Mouse (Mus musculus) limb, embryonic 14.5 days (tissue): ENCODE measurements around the gene Fam163b. TPM values are rescaled to one million over a fixed set of nuclear protein-coding genes. Genes with fewer than 3 reads are reported as not detected.
A peak's percentile ranks its signal among the peaks of the same experiment; 100 is the strongest.

ENCODE experiments used
- ATAC-seq: fragments of 200-750 bp; cut with Nextera tagmentation; 2 replicates; pipeline ENCODE4 v1.8.0; 2017; ENCODE audit warnings: low read depth, moderate number of reproducible peaks, moderate TSS enrichment; ENCODE audit not compliant: low FRiP score
- DNase-seq: peaks from one replicate; pipeline ENCODE4 v3.0.0-alpha.2; 2015; ENCODE audit warnings: low spot score
- H3K27ac ChIP-seq: fragments of 300-500 bp; sonication (generic); replicated peaks from 2 replicates; pipeline ENCODE4 v1.5.1; 2014; ENCODE audit warnings: low read depth, mild to moderate bottlenecking, low read length, moderate library complexity, mixed read lengths
- H3K27me3 ChIP-seq: fragments of 300-500 bp; sonication (generic); 2 replicates; pipeline ENCODE4 v1.6.1; 2014; ENCODE audit warnings: low read length, mixed read lengths; ENCODE audit not compliant: control insufficient read depth, insufficient read depth
- H3K36me3 ChIP-seq: fragments of 300-500 bp; sonication (generic); 2 replicates; pipeline ENCODE4 v1.6.1; 2014; ENCODE audit warnings: mild to moderate bottlenecking, low read length, moderate library complexity, mixed read lengths; ENCODE audit not compliant: control insufficient read depth, insufficient read depth
- H3K4me1 ChIP-seq: fragments of 300-500 bp; sonication (generic); 2 replicates; pipeline ENCODE4 v1.6.1; 2014; ENCODE audit warnings: antibody characterized with exemption, low read length, mixed read lengths; ENCODE audit not compliant: control insufficient read depth, insufficient read depth
- H3K4me2 ChIP-seq: fragments of 300-500 bp; sonication (generic); replicated peaks from 2 replicates; pipeline ENCODE4 v1.6.1; 2014; ENCODE audit warnings: low read depth, mild to moderate bottlenecking, low read length, moderate library complexity; ENCODE audit not compliant: severe bottlenecking
- H3K4me3 ChIP-seq: fragments of 300-500 bp; sonication (generic); replicated peaks from 2 replicates; pipeline ENCODE4 v1.5.1; 2014; ENCODE audit warnings: low read length
- H3K9ac ChIP-seq: fragments of 300-500 bp; sonication (generic); 2 replicates; pipeline ENCODE4 v1.6.1; 2014; ENCODE audit warnings: mild to moderate bottlenecking, low read depth, low read length, moderate library complexity; ENCODE audit not compliant: severe bottlenecking
- H3K9me3 ChIP-seq: fragments of 300-500 bp; sonication (generic); 2 replicates; pipeline ENCODE4 v1.6.1; 2016; ENCODE audit warnings: low read length; ENCODE audit not compliant: control insufficient read depth
- POLR2A ChIP-seq: fragments of 200-500 bp; IDR thresholded peaks from 2 replicates; pipeline ENCODE4 v1.8.0; 2012; ENCODE audit warnings: inconsistent platforms, mild to moderate bottlenecking, moderate library complexity, borderline replicate concordance; ENCODE audit not compliant: insufficient read depth, insufficient read length; ENCODE audit errors: extremely low read depth
- WGBS: fragments of 180-500 bp; shearing (Covaris S2); extraction: QIAGEN DNeasy Blood & Tissue Kit; methylation state at CpG from one replicate; pipeline ENCODE4 v1.1.7; 2014; 5-methylcytosine and 5-hydroxymethylcytosine counted together
- polyA plus RNA-seq, 2 experiments: library from polyadenylated mRNA; depleted of rRNA in 1 of 2; stranded (reverse) in 1 of 2; unstranded in 1 of 2; fragments of >200 nt; fragmentation: Nextera tagmentation in 1 of 2; extraction: Ambion mirVana in 1 of 2; gene quantifications; 2 replicates each; pipeline versions ENCODE4 v1.2.1 to v1.2.3; 2012 to 2014

The Fam163b gene
- polyA plus RNA-seq, 2 experiments = 0.30 to 0.68 TPM

GRCm38 (mm10) chr2:27071137-27071536, 71.2 kb downstream of the Fam163b start:
- Histone ChIP-seq H3K27ac (peak overlapping the region; percentile 63; the same call in 1 of the 2 replicates), H3K9me3 (no peaks in the 10 kb centered on the region), H3K27me3 (no peaks in the 10 kb centered on the region), H3K4me3 (peak overlapping the region; percentile 4; the same call in 1 of the 2 replicates), H3K4me2 (no peak overlapping the region), H3K9ac (no peak overlapping the region), H3K4me1 (peaks cover 45% of the 10 kb centered on the region), H3K36me3 (no peaks in the 10 kb centered on the region)
- no peak for ATAC-seq
- peak; percentile 60 for DNase-seq
- no peak for TF ChIP-seq POLR2A
- 23% methylated on average over 4 of the region's 4 CpGs for WGBS

GRCm38 (mm10) chr2:27070247-27070813, 72.0 kb downstream of the Fam163b start:
- no peak for TF ChIP-seq POLR2A
- Histone ChIP-seq H3K9ac (no peak overlapping the region), H3K4me2 (no peak overlapping the region), H3K36me3 (no peaks in the 10 kb centered on the region), H3K9me3 (no peaks in the 10 kb centered on the region), H3K4me1 (peaks cover 37% of the 10 kb centered on the region), H3K27me3 (no peaks in the 10 kb centered on the region), H3K4me3 (no peak overlapping the region), H3K27ac (no peak overlapping the region)
- ATAC-seq (no peak), DNase-seq (no peak)
- WGBS = 87% methylated on average over 2 of the region's 2 CpGs

DNA sequence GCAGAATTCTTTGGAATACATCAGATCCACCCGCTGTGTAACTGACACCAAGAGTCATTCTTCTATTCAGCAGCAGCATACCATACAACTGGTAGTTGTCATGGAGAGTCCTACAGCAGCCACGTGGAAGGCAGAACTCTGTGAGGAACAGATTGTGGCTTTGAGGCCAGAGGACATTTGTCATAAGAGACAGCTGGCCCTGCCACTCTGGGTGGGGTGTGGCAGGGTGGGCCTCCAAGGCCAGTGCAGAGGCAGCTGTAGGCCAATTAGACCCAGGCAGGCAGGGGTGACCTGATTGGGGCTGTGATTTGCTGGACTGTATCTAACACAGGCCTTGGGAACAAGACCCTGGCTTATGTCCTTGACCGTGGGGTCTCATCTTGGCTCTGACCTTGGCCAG, 72.6 kb downstream of the Fam163b start:
- Histone ChIP-seq H3K27ac (no peak overlapping the region), H3K4me3 (no peak overlapping the region), H3K4me2 (no peak overlapping the region), H3K36me3 (no peaks in the 10 kb centered on the region), H3K9me3 (no peaks in the 10 kb centered on the region), H3K4me1 (peaks cover 30% of the 10 kb centered on the region), H3K27me3 (no peaks in the 10 kb centered on the region), H3K9ac (no peak overlapping the region)
- 55% methylated on average over 3 of the region's 3 CpGs for WGBS
- DNase-seq = no peak
- ATAC-seq = peak; percentile 58
- TF ChIP-seq POLR2A = no peak

DNA sequence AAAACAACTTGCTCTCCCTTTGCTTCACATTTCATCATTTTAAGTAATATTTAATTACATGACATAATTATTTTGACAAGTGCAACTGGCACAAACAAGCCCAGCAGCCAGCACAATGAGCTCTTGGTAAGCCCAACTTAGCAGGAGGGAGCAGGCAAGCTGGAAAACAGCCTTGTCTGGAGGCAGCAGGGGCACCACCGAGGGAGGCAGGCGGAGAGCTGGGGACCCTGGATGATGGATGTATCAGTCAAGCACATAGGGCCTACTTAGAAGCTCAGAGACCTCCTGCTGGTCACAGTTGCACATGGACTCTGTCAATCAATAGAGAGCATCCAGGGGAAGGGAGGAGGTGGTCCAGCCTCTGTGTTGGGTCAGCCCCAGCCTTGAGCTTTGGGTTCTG, 74.3 kb downstream of the Fam163b start:
- no peaks in the 10 kb centered on the region for H3K9me3 ChIP-seq
- no peak for TF ChIP-seq POLR2A
- no peak overlapping the region for H3K4me3 ChIP-seq
- H3K9ac ChIP-seq = no peak overlapping the region
- no peaks in the 10 kb centered on the region for H3K27me3 ChIP-seq
- peaks cover 21% of the 10 kb centered on the region for H3K4me1 ChIP-seq
- DNase-seq (no peak), ATAC-seq (no peak)
- H3K36me3 ChIP-seq = no peaks in the 10 kb centered on the region
- 51% methylated on average over 2 of the region's 2 CpGs for WGBS
- H3K27ac ChIP-seq = no peak overlapping the region
- H3K4me2 ChIP-seq = no peak overlapping the region

DNA sequence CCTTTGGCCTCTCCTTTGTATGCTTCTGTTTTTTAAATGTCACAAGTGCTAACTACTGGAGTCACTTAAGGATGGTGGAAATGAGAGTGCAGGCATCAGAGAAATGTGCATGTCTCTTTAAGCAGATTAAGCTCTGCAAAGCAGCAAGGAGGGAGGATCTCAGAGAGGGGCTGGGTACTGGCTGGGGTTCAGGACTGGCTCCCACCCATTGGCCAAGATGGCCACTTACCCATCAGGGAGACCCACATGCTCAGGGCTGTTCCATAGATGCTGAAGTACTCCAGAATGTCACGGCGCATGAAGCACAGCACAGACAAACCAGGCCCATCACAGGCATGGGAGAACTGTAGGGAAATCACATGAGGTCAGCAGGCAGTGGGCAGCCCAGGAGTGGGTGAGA, 75.2 kb downstream of the Fam163b start:
- Histone ChIP-seq H3K4me3 (no peak overlapping the region), H3K27ac (no peak overlapping the region), H3K27me3 (no peaks in the 10 kb centered on the region), H3K36me3 (no peaks in the 10 kb centered on the region), H3K9me3 (no peaks in the 10 kb centered on the region), H3K4me1 (peaks cover 13% of the 10 kb centered on the region), H3K9ac (no peak overlapping the region), H3K4me2 (no peak overlapping the region)
- no peak for DNase-seq
- TF ChIP-seq POLR2A = no peak
- 83% methylated on average over 2 of the region's 2 CpGs for WGBS
- no peak for ATAC-seq

Other genes starting within 250 kb of the Fam163b start
- 19.2 and 23.6 TPM in 2 replicates for gene Surf6, start 239.6 kb downstream of the Fam163b start, polyA plus RNA-seq (2012; rRNA removed)
- gene Surf6, start 239.6 kb downstream of the Fam163b start, polyA plus RNA-seq (2014; fragmentation: Nextera tagmentation; extraction: Ambion mirVana) = 14.1 and 15.3 TPM in 2 replicates
- gene Med22, start 231.8 kb downstream of the Fam163b start, polyA plus RNA-seq (2012; rRNA removed) = 49.0 and 61.2 TPM in 2 replicates
- 32.7 and 36.2 TPM in 2 replicates for gene Med22, start 231.8 kb downstream of the Fam163b start, polyA plus RNA-seq (2014; fragmentation: Nextera tagmentation; extraction: Ambion mirVana)
- 1,637 and 2,054 TPM in 2 replicates for gene Rpl7a, start 231.7 kb downstream of the Fam163b start, polyA plus RNA-seq (2012; rRNA removed)
- 733 and 758 TPM in 2 replicates for gene Rpl7a, start 231.7 kb downstream of the Fam163b start, polyA plus RNA-seq (2014; fragmentation: Nextera tagmentation; extraction: Ambion mirVana)
- gene Surf2, start 226.1 kb downstream of the Fam163b start, polyA plus RNA-seq (2012; rRNA removed) = 41.2 and 41.6 TPM in 2 replicates
- gene Surf2, start 226.1 kb downstream of the Fam163b start, polyA plus RNA-seq (2014; fragmentation: Nextera tagmentation; extraction: Ambion mirVana) = 30.7 and 36.5 TPM in 2 replicates
- gene Surf1, start 226.0 kb downstream of the Fam163b start, polyA plus RNA-seq (2012; rRNA removed) = 57.9 and 69.1 TPM in 2 replicates
- gene Surf1, start 226.0 kb downstream of the Fam163b start, polyA plus RNA-seq (2014; fragmentation: Nextera tagmentation; extraction: Ambion mirVana) = 51.2 and 59.7 TPM in 2 replicates
- gene Surf4, start 208.6 kb downstream of the Fam163b start, polyA plus RNA-seq (2012; rRNA removed) = 235 and 291 TPM in 2 replicates
- gene Surf4, start 208.6 kb downstream of the Fam163b start, polyA plus RNA-seq (2014; fragmentation: Nextera tagmentation; extraction: Ambion mirVana) = 265 and 279 TPM in 2 replicates
- gene Stkld1, start 208.4 kb downstream of the Fam163b start, polyA plus RNA-seq (2012; rRNA removed) = 0.09 and 0.18 TPM in 2 replicates
- 0.08 TPM in 1 of 2 replicates, not detected in the other for gene Stkld1, start 208.4 kb downstream of the Fam163b start, polyA plus RNA-seq (2014; fragmentation: Nextera tagmentation; extraction: Ambion mirVana)
- gene Rexo4, start 178.1 kb downstream of the Fam163b start, polyA plus RNA-seq (2012; rRNA removed) = 55.8 and 64.3 TPM in 2 replicates
- 46.1 and 49.5 TPM in 2 replicates for gene Rexo4, start 178.1 kb downstream of the Fam163b start, polyA plus RNA-seq (2014; fragmentation: Nextera tagmentation; extraction: Ambion mirVana)
- 0.04 TPM in 1 of 2 replicates, not detected in the other for gene Adamts13, start 169.1 kb downstream of the Fam163b start, polyA plus RNA-seq (2012; rRNA removed)
- gene Adamts13, start 169.1 kb downstream of the Fam163b start, polyA plus RNA-seq (2014; fragmentation: Nextera tagmentation; extraction: Ambion mirVana) = not detected in 2 replicates
- 82.9 and 94.2 TPM in 2 replicates for gene Cacfd1, start 132.6 kb downstream of the Fam163b start, polyA plus RNA-seq (2012; rRNA removed)
- 65.3 and 68.6 TPM in 2 replicates for gene Cacfd1, start 132.6 kb downstream of the Fam163b start, polyA plus RNA-seq (2014; fragmentation: Nextera tagmentation; extraction: Ambion mirVana)
- gene Slc2a6, start 114.5 kb downstream of the Fam163b start, polyA plus RNA-seq (2012; rRNA removed) = 0.73 and 1.0 TPM in 2 replicates
- 0.48 and 0.88 TPM in 2 replicates for gene Slc2a6, start 114.5 kb downstream of the Fam163b start, polyA plus RNA-seq (2014; fragmentation: Nextera tagmentation; extraction: Ambion mirVana)
- 46.8 and 60.5 TPM in 2 replicates for gene Mymk, start 70.3 kb downstream of the Fam163b start, polyA plus RNA-seq (2012; rRNA removed)
- gene Mymk, start 70.3 kb downstream of the Fam163b start, polyA plus RNA-seq (2014; fragmentation: Nextera tagmentation; extraction: Ambion mirVana) = 47.8 and 70.4 TPM in 2 replicates
- gene Adamtsl2, start 63.1 kb downstream of the Fam163b start, polyA plus RNA-seq (2012; rRNA removed) = 16.1 and 21.5 TPM in 2 replicates
- gene Adamtsl2, start 63.1 kb downstream of the Fam163b start, polyA plus RNA-seq (2014; fragmentation: Nextera tagmentation; extraction: Ambion mirVana) = 9.3 and 12.9 TPM in 2 replicates
- 1.3 and 2.2 TPM in 2 replicates for gene Dbh, start 22.7 kb upstream of the Fam163b start, polyA plus RNA-seq (2012; rRNA removed)
- 1.00 and 1.6 TPM in 2 replicates for gene Dbh, start 22.7 kb upstream of the Fam163b start, polyA plus RNA-seq (2014; fragmentation: Nextera tagmentation; extraction: Ambion mirVana)
- gene Sardh, start 105.8 kb upstream of the Fam163b start, polyA plus RNA-seq (2012; rRNA removed) = 9.9 and 10.9 TPM in 2 replicates
- 8.7 and 11.0 TPM in 2 replicates for gene Sardh, start 105.8 kb upstream of the Fam163b start, polyA plus RNA-seq (2014; fragmentation: Nextera tagmentation; extraction: Ambion mirVana)